ENCODE assay signal across 8 mouse cellular contexts in the genomic region with DNA sequence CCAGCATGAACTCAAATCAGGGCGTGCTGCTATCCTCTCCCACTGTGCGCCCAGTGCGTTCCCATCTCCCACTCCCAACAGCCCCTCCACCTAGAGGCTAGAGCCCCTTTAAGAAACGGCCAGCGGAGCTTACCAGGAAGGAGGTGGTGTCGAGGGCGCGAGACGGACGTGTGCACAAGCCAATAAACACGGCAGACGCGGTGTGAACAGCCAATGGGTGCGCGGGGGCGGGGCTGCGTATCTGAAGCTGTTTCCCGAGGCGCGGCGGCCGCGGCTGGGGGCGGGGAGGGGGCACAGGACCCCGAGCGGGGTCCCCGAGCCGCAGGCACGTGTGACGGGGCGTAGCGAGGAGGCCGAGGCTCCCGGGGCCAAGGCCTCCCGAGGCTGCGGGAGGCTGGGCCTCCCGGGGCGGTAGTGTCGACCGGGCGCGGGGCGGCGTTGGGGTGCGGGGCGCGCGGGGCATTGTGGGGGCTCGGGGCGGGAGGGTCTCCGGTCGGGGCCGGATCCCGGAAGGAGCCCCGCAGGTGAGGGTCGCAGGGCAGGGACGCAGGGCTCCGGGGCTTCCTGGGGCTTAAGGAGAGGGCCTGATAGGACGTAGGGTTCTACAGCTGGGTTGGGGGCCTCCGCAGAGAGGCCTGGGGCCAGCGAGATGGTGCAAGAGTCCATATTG. TPM values are rescaled to one million over a fixed set of nuclear protein-coding genes. Genes with fewer than 3 reads are reported as not detected.
A peak's percentile ranks its signal among the peaks of the same experiment; 100 is the strongest.
DNase-seq lines count a peak whose midpoint lies in the region; ATAC-seq lines count a peak whose summit lies in the region.

Gene Fkbp8, plus strand, starts transcription at position 213 of the 670 bp plus-strand sequence.
Gene Kxd1, minus strand, starts transcription at position 445 of the 670 bp plus-strand sequence.

- H3K9me3 ChIP-seq in hindbrain, embryonic 13.5 days, result no peaks in the 10 kb centered on the region

- peak within 1 kb of the TSS; percentile 77 for H3K4me3 ChIP-seq in hindbrain, embryonic 13.5 days

- H3K4me2 ChIP-seq in hindbrain, embryonic 13.5 days, result peak within 1 kb of the TSS; percentile 78

- ATAC-seq in hindbrain, embryonic 13.5 days (ENCODE audit: low FRiP score), result peak; percentile 92

- no peaks in the 10 kb centered on the region for H3K27me3 ChIP-seq in hindbrain, embryonic 13.5 days

- H3K9ac ChIP-seq in hindbrain, embryonic 13.5 days, result peak within 1 kb of the TSS; percentile 92

- under 1% methylated on average over 50 of the region's 61 CpGs for WGBS in hindbrain, embryonic 13.5 days

- DNase-seq in NIH3T3 (ENCODE audit: low read depth), result peak; percentile 96
- peak; percentile 99 for DNase-seq in cerebellum, postnatal 10 days
- peak; percentile 96 to 99 for DNase-seq in frontal cortex, postnatal 14 days (ENCODE audit: low spot score in 2 of 2)
- DNase-seq in layer of hippocampus, postnatal 36 days, result peak; percentile 98 to 99
- DNase-seq in lung, postnatal 36 days, result peak; percentile 99
- peak; percentile 98 for DNase-seq in retina, postnatal 1 day
- DNase-seq in urinary bladder, adult 18-20 months (ENCODE audit: low spot score in 2 of 2), result peak; percentile 95 to 99

- peak within 1 kb of the TSS; percentile 91 for H3K27ac ChIP-seq in hindbrain, embryonic 13.5 days

- H3K4me1 ChIP-seq in hindbrain, embryonic 13.5 days (replicated peaks), result peaks cover 39% of the 10 kb centered on the region

- peaks cover 31% of the 10 kb centered on the region for H3K36me3 ChIP-seq in hindbrain, embryonic 13.5 days

RNA-seq across cellular contexts. Expression of gene Fkbp8, which starts in this region (rescaled TPM):
- polyA plus RNA-seq in hindbrain, embryonic 13.5 days (2015; fragmentation: Nextera tagmentation; extraction: Ambion mirVana), result 385 and 391 TPM in 2 replicates
- 100 to 1,000 TPM; 436 to 447 TPM for total RNA-seq in layer of hippocampus, postnatal 36 days (2021)

RNA-seq across cellular contexts. Expression of gene Kxd1, which starts in this region (rescaled TPM):
- polyA plus RNA-seq in hindbrain, embryonic 13.5 days (2015; fragmentation: Nextera tagmentation; extraction: Ambion mirVana), result 47.7 and 50.5 TPM in 2 replicates
- 10 to 100 TPM; 38.2 to 38.3 TPM for total RNA-seq in layer of hippocampus, postnatal 36 days (2021)

Comparison
In these comparisons a context has a peak if more than half of its experiments do, and no peak if none do; other contexts are left out.
1. Peak in every context shown above with its lines: DNase-seq, ATAC-seq, H3K4me3 ChIP-seq and H3K27ac ChIP-seq.